In the genomic region with DNA sequence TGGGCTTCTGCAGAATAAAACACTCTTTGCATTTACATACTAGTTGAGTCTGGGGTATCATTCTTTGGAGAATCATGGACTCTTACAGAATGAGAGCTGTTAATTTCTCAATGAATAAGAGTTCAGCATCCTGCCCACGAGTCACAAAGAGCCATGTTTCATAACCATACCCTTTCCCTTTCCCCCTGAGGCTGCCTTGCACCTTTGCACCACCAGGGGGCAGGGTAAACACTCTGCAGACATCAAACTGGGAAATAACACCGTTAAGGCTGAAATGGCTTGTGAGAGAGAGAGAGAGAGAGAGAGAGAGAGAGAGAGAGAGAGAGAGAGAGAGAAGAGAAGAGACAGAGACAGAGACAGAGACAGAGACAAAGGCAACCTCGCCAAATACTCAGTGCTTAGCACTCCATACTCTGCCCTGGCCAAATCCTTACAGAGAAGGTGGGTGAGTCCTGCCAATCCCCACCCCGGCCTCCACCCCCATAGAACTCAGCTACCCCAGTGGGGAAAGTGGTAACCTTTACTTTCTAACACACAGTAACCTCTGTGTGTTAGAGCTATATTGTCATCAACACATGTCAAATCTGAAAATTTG, we compare ENCODE assay signal across 8 mouse cellular contexts. TPM values are rescaled to one million over a fixed set of nuclear protein-coding genes. Genes with fewer than 3 reads are reported as not detected.
DNase-seq lines count a peak whose midpoint lies in the region; ATAC-seq and TF ChIP-seq lines count a peak whose summit lies in the region.

No protein-coding gene starts in this region.

- no peak overlapping the region for H3K9ac ChIP-seq in hindbrain, embryonic 14.5 days
- H3K9ac ChIP-seq in hindbrain, embryonic 12.5 days: no peak overlapping the region

- H3K27ac ChIP-seq in hindbrain, embryonic 14.5 days: no peak overlapping the region
- H3K27ac ChIP-seq in hindbrain, embryonic 12.5 days: no peak overlapping the region
- no peak overlapping the region for H3K27ac ChIP-seq in cortical plate, adult 2 months (ENCODE audit: insufficient read depth, low read length)

- no peaks in the 10 kb centered on the region for H3K27me3 ChIP-seq in hindbrain, embryonic 14.5 days (ENCODE audit: control insufficient read depth, insufficient read depth, low read length)
- H3K27me3 ChIP-seq in hindbrain, embryonic 12.5 days: no peaks in the 10 kb centered on the region
- H3K27me3 ChIP-seq in splenic B cell, adult 2 months (ENCODE audit: control insufficient read depth, insufficient read depth, low read length, poor library complexity, severe bottlenecking): no peaks in the 10 kb centered on the region

- peak; percentile 90 for TF ChIP-seq CTCF in cortical plate, adult 2 months (IDR thresholded peaks at IDR 0.05; ENCODE audit: extremely low read depth, insufficient read depth, low read length)

- H3K9me3 ChIP-seq in hindbrain, embryonic 14.5 days (ENCODE audit: control insufficient read depth, low read length): no peaks in the 10 kb centered on the region
- H3K9me3 ChIP-seq in hindbrain, embryonic 12.5 days (replicated peaks): no peaks in the 10 kb centered on the region

- H3K4me3 ChIP-seq in hindbrain, embryonic 14.5 days (replicated peaks; ENCODE audit: low read length): no peak overlapping the region
- no peak overlapping the region for H3K4me3 ChIP-seq in hindbrain, embryonic 12.5 days
- H3K4me3 ChIP-seq in cortical plate, adult 2 months (ENCODE audit: insufficient read depth, low read length): no peak overlapping the region

- H3K36me3 ChIP-seq in hindbrain, embryonic 14.5 days (replicated peaks; ENCODE audit: control insufficient read depth, insufficient read depth): no peaks in the 10 kb centered on the region
- no peaks in the 10 kb centered on the region for H3K36me3 ChIP-seq in hindbrain, embryonic 12.5 days
- H3K36me3 ChIP-seq in splenic B cell, adult 2 months (ENCODE audit: control insufficient read depth, insufficient read depth, low read length, poor library complexity, severe bottlenecking): no peaks in the 10 kb centered on the region

- no peak overlapping the region for H3K4me2 ChIP-seq in hindbrain, embryonic 14.5 days (replicated peaks)
- no peak overlapping the region for H3K4me2 ChIP-seq in hindbrain, embryonic 12.5 days (replicated peaks)

- TF ChIP-seq POLR2A in cortical plate, adult 2 months (IDR thresholded peaks at IDR 0.05; ENCODE audit: extremely low read depth, insufficient read depth, low read length): no peak

- peak; percentile 82 for DNase-seq in hindbrain, embryonic 14.5 days (ENCODE audit: low spot score)
- DNase-seq in adrenal gland, adult (ENCODE audit: inconsistent age in 2 of 2, low spot score in 1 of 2): peak; percentile 78 to 94
- peak; percentile 69 to 79 for DNase-seq in gastrocnemius, postnatal 4 days (ENCODE audit: low spot score in 2 of 2)
- DNase-seq in layer of hippocampus, postnatal 36 days: peak; percentile 86 to 89
- DNase-seq in mesoderm, embryonic 11.5 days (ENCODE audit: low read depth, low spot score): peak; percentile 81
- DNase-seq in splenic B cell, adult 2 months (ENCODE audit: low read depth, low spot score): peak; percentile 85

- no peak for ATAC-seq in hindbrain, embryonic 14.5 days (ENCODE audit: low FRiP score)
- ATAC-seq in hindbrain, embryonic 12.5 days (ENCODE audit: low FRiP score): no peak

- 35% methylated on average over 4 of the region's 4 CpGs for WGBS in hindbrain, embryonic 14.5 days
- WGBS in hindbrain, embryonic 12.5 days: 33% methylated on average over 4 of the region's 4 CpGs

- H3K4me1 ChIP-seq in hindbrain, embryonic 14.5 days (replicated peaks; ENCODE audit: control insufficient read depth, insufficient read depth, low read length): peaks cover 12% of the 10 kb centered on the region
- H3K4me1 ChIP-seq in hindbrain, embryonic 12.5 days: peaks cover 20% of the 10 kb centered on the region
- H3K4me1 ChIP-seq in cortical plate, adult 2 months (ENCODE audit: control insufficient read depth, insufficient read depth, low read length): no peaks in the 10 kb centered on the region; the same call in 1 of the 2 replicates

RNA-seq across cellular contexts. Expression of a gene that starts 34.9 kb away (rescaled TPM):
- not detected in 2 replicates for polyA plus RNA-seq in hindbrain, embryonic 14.5 days (2014; fragmentation: Nextera tagmentation; extraction: Ambion mirVana)
- polyA plus RNA-seq in hindbrain, embryonic 12.5 days (2016; fragmentation: Nextera tagmentation; extraction: Ambion mirVana): not detected in 2 replicates
- not detected in 2 replicates for polyA plus RNA-seq in cortical plate, adult 2 months (2012; rRNA removed)
- not detected for total RNA-seq in gastrocnemius, postnatal 4 days (2021)
- total RNA-seq in layer of hippocampus, postnatal 36 days (2021): not detected

RNA-seq across cellular contexts. Expression of a gene that starts 42.8 kb away (rescaled TPM):
- 12.3 and 13.1 TPM in 2 replicates for polyA plus RNA-seq in hindbrain, embryonic 14.5 days (2014; fragmentation: Nextera tagmentation; extraction: Ambion mirVana)
- polyA plus RNA-seq in hindbrain, embryonic 12.5 days (2016; fragmentation: Nextera tagmentation; extraction: Ambion mirVana): 15.8 and 17.0 TPM in 2 replicates
- 10.3 and 10.5 TPM in 2 replicates for polyA plus RNA-seq in cortical plate, adult 2 months (2012; rRNA removed)
- total RNA-seq in gastrocnemius, postnatal 4 days (2021): 10 to 100 TPM in 1 of 2 experiments, 1 to 10 TPM in 1; 7.5 to 10.2 TPM
- 1 to 10 TPM; 6.0 to 6.2 TPM for total RNA-seq in layer of hippocampus, postnatal 36 days (2021)
